Mouse (Mus musculus) hindbrain, embryonic 16.5 days (tissue): Measurements from ENCODE around the gene Hmgcr. TPM values are rescaled to one million over a fixed set of nuclear protein-coding genes. Genes with fewer than 3 reads are reported as not detected.

Experiments
- ATAC-seq: fragments of 200-750 bp; cut with Nextera tagmentation; 2 replicates; pipeline ENCODE4 v1.8.0; 2017; ENCODE audit warnings: moderate TSS enrichment, moderate library complexity
- H3K27ac ChIP-seq: fragments of 300-500 bp; sonication (generic); 2 replicates; pipeline ENCODE4 v1.5.1; 2014; ENCODE audit warnings: low read depth, mild to moderate bottlenecking, control low read depth, low read length, moderate library complexity
- H3K27me3 ChIP-seq: fragments of 300-500 bp; sonication (generic); replicated peaks from 2 replicates; pipeline ENCODE4 v1.6.1; 2014; ENCODE audit warnings: low read length; ENCODE audit not compliant: control insufficient read depth, insufficient read depth
- H3K36me3 ChIP-seq: fragments of 300-500 bp; sonication (generic); 2 replicates; pipeline ENCODE4 v1.6.1; 2014; ENCODE audit warnings: mild to moderate bottlenecking, low read length, moderate library complexity, mixed read lengths; ENCODE audit not compliant: control insufficient read depth, insufficient read depth
- H3K4me1 ChIP-seq: fragments of 300-500 bp; sonication (generic); 2 replicates; pipeline ENCODE4 v1.6.1; 2014; ENCODE audit warnings: low read depth, low read length; ENCODE audit not compliant: control insufficient read depth, insufficient read depth
- H3K4me2 ChIP-seq: fragments of 300-500 bp; sonication (generic); 2 replicates; pipeline ENCODE4 v1.6.1; 2014; ENCODE audit warnings: mild to moderate bottlenecking, low read length, control low read depth, moderate library complexity
- H3K4me3 ChIP-seq: fragments of 300-500 bp; sonication (generic); 2 replicates; pipeline ENCODE4 v1.5.1; 2014; ENCODE audit warnings: mild to moderate bottlenecking, low read length, control low read depth, moderate library complexity
- H3K9ac ChIP-seq: fragments of 300-500 bp; sonication (generic); 2 replicates; pipeline ENCODE4 v1.6.1; 2014; ENCODE audit warnings: low read depth, mild to moderate bottlenecking, control low read depth, low read length, moderate library complexity
- H3K9me3 ChIP-seq: fragments of 300-500 bp; sonication (generic); 2 replicates; pipeline ENCODE4 v1.6.1; 2014; ENCODE audit warnings: mild to moderate bottlenecking, low read length, moderate library complexity; ENCODE audit not compliant: control insufficient read depth
- WGBS: fragments of 180-500 bp; shearing (Covaris S2); extraction: QIAGEN DNeasy Blood & Tissue Kit; methylation state at CpG from one replicate; pipeline ENCODE4 v1.1.7; 2014; 5-methylcytosine and 5-hydroxymethylcytosine counted together
- polyA plus RNA-seq: library from polyadenylated mRNA; unstranded; fragments of >200 nt; fragmentation: Nextera tagmentation; extraction: Ambion mirVana; gene quantifications from 2 replicates; pipeline ENCODE4 v1.2.1, GENCODE M21; 2015

Gene Hmgcr
- polyA plus RNA-seq, 1 experiment from 2014 or later, result 160 TPM

- H3K4me2 ChIP-seq, result no peak overlapping the region
- H3K9ac ChIP-seq, result no peak overlapping the region
- H3K9me3 ChIP-seq, result no peaks in the 10 kb centered on the region
- no peak overlapping the region for H3K4me3 ChIP-seq
- H3K27ac ChIP-seq, result no peak overlapping the region
- no peaks in the 10 kb centered on the region for H3K4me1 ChIP-seq
- no peaks in the 10 kb centered on the region for H3K27me3 ChIP-seq
- H3K36me3 ChIP-seq, result peaks cover 72% of the 10 kb centered on the region
- WGBS, result 88% methylated on average over 9 of the region's 9 CpGs
- 0 out of 2 replicates have a peak, but pooled peaks have one; percentile 31 for ATAC-seq
Measured at GRCm38 (mm10) chr13:96653041-96653440, 17.7 kb downstream of the Hmgcr start.

- no peak overlapping the region for H3K27ac ChIP-seq
- no peak overlapping the region for H3K9ac ChIP-seq
- WGBS, result 56% methylated on average over 5 of the region's 5 CpGs
- H3K27me3 ChIP-seq, result no peaks in the 10 kb centered on the region
- no peaks in the 10 kb centered on the region for H3K9me3 ChIP-seq
- no peaks in the 10 kb centered on the region for H3K4me1 ChIP-seq
- no peak overlapping the region for H3K4me2 ChIP-seq
- peaks cover 19% of the 10 kb centered on the region for H3K36me3 ChIP-seq
- H3K4me3 ChIP-seq, result no peak overlapping the region
- 0 out of 2 replicates have a peak, but pooled peaks have one; percentile 18 for ATAC-seq
Measured at GRCm38 (mm10) chr13:96645822-96646221, 24.9 kb downstream of the Hmgcr start.

- Histone ChIP-seq H3K4me3 (no peak overlapping the region), H3K27me3 (no peaks in the 10 kb centered on the region), H3K9ac (no peak overlapping the region), H3K9me3 (no peaks in the 10 kb centered on the region), H3K4me2 (no peak overlapping the region), H3K36me3 (peaks cover 15% of the 10 kb centered on the region), H3K27ac (no peak overlapping the region), H3K4me1 (no peaks in the 10 kb centered on the region)
- ATAC-seq, result no peak
- 75% methylated on average over 2 of the region's 2 CpGs for WGBS
Measured at GRCm38 (mm10) chr13:96644168-96644567, 26.6 kb downstream of the Hmgcr start.

- Histone ChIP-seq H3K9ac (no peak overlapping the region), H3K27me3 (no peaks in the 10 kb centered on the region), H3K4me2 (no peak overlapping the region), H3K4me1 (no peaks in the 10 kb centered on the region), H3K4me3 (no peak overlapping the region), H3K9me3 (no peaks in the 10 kb centered on the region), H3K36me3 (peaks cover 9% of the 10 kb centered on the region), H3K27ac (no peak overlapping the region)
- WGBS, result 95% methylated on average over 4 of the region's 4 CpGs
- no peak for ATAC-seq
Measured at GRCm38 (mm10) chr13:96630396-96630795, 40.3 kb downstream of the Hmgcr start.

- H3K4me1 ChIP-seq, result no peaks in the 10 kb centered on the region
- 77% methylated on average over 1 of the region's 1 CpGs for WGBS
- no peak overlapping the region for H3K4me3 ChIP-seq
- H3K9me3 ChIP-seq, result no peaks in the 10 kb centered on the region
- no peaks in the 10 kb centered on the region for H3K27me3 ChIP-seq
- no peak overlapping the region for H3K9ac ChIP-seq
- no peak overlapping the region for H3K27ac ChIP-seq
- no peak overlapping the region for H3K4me2 ChIP-seq
- H3K36me3 ChIP-seq, result peaks cover under 1% of the 10 kb centered on the region; the same call in 1 of the 2 replicates
- ATAC-seq, result no peak
Measured at GRCm38 (mm10) chr13:96620891-96621290, 49.8 kb downstream of the Hmgcr start.

GRCm38 (mm10) chr13:96614615-96615014 is 56.1 kb downstream of the Hmgcr start:
- Histone ChIP-seq H3K9me3 (no peaks in the 10 kb centered on the region), H3K4me2 (no peak overlapping the region), H3K4me1 (no peaks in the 10 kb centered on the region), H3K27me3 (no peaks in the 10 kb centered on the region), H3K4me3 (no peak overlapping the region), H3K27ac (no peak overlapping the region), H3K9ac (no peak overlapping the region), H3K36me3 (peaks cover 13% of the 10 kb centered on the region)
- no peak for ATAC-seq
- 93% methylated on average over 3 of the region's 3 CpGs for WGBS

GRCm38 (mm10) chr13:96604242-96604641 is 66.5 kb downstream of the Hmgcr start:
- WGBS, result 96% methylated on average over 2 of the region's 2 CpGs
- no peaks in the 10 kb centered on the region for H3K9me3 ChIP-seq
- peaks cover 3% of the 10 kb centered on the region for H3K36me3 ChIP-seq
- no peak overlapping the region for H3K4me2 ChIP-seq
- no peak overlapping the region for H3K9ac ChIP-seq
- H3K27me3 ChIP-seq, result no peaks in the 10 kb centered on the region
- H3K4me1 ChIP-seq, result no peaks in the 10 kb centered on the region
- no peak for ATAC-seq
- H3K4me3 ChIP-seq, result no peak overlapping the region
- no peak overlapping the region for H3K27ac ChIP-seq

- H3K4me2 ChIP-seq, result no peak overlapping the region
- H3K36me3 ChIP-seq, result no peaks in the 10 kb centered on the region; the same call in 1 of the 2 replicates
- no peak overlapping the region for H3K4me3 ChIP-seq
- no peaks in the 10 kb centered on the region for H3K4me1 ChIP-seq
- no peak overlapping the region for H3K9ac ChIP-seq
- WGBS, result 95% methylated on average over 9 of the region's 9 CpGs
- H3K27me3 ChIP-seq, result no peaks in the 10 kb centered on the region
- ATAC-seq, result no peak
- H3K9me3 ChIP-seq, result no peaks in the 10 kb centered on the region
- no peak overlapping the region for H3K27ac ChIP-seq
Measured at GRCm38 (mm10) chr13:96599182-96599581, 71.6 kb downstream of the Hmgcr start.
